Mouse (Mus musculus): ENCODE measurements at regions not wholly inside any gene's neighbourhood (a gene's known extent, or its start where the extent isn't known, plus 50 kb on each side); places are given as distances from the start of the nearest gene placed in this dataset.

- Histone ChIP-seq H3K9ac (replicated peaks; ENCODE audit: low read depth, low read length) (no peak overlapping the region), H3K4me3 (ENCODE audit: low read depth, low read length) (no peak overlapping the region), H3K4me1 (ENCODE audit: control insufficient read depth, insufficient read depth, low read length) (peaks cover 8% of the 10 kb centered on the region; the same call in 1 of the 2 replicates), H3K27me3 (ENCODE audit: control insufficient read depth, insufficient read depth, low read length) (no peaks in the 10 kb centered on the region), H3K27ac (ENCODE audit: low read depth, low read length) (no peak overlapping the region), H3K9me3 (ENCODE audit: control insufficient read depth, low read length) (no peaks in the 10 kb centered on the region), H3K36me3 (ENCODE audit: control insufficient read depth, insufficient read depth, low read length) (no peaks in the 10 kb centered on the region), H3K4me2 (ENCODE audit: low read depth, low read length) (no peak overlapping the region)
- 45% methylated on average over 3 of the region's 3 CpGs for WGBS
- ATAC-seq (ENCODE audit: low read depth) = no peak
These were observed 339.1 kb downstream of the Rnd3 start for GRCm38 (mm10) chr2:50809823-50810222.

- H3K9me3 ChIP-seq (ENCODE audit: control insufficient read depth, low read length) = no peaks in the 10 kb centered on the region
- no peak overlapping the region for H3K27ac ChIP-seq (ENCODE audit: low read depth, low read length)
- ATAC-seq (ENCODE audit: low read depth) = no peak
- H3K36me3 ChIP-seq (ENCODE audit: control insufficient read depth, insufficient read depth, low read length) = no peaks in the 10 kb centered on the region
- H3K4me1 ChIP-seq (ENCODE audit: control insufficient read depth, insufficient read depth, low read length) = peaks cover 8% of the 10 kb centered on the region; the same call in 1 of the 2 replicates
- H3K4me2 ChIP-seq (ENCODE audit: low read depth, low read length) = no peak overlapping the region
- H3K9ac ChIP-seq (replicated peaks; ENCODE audit: low read depth, low read length) = no peak overlapping the region
- WGBS = 85% methylated on average over 6 of the region's 6 CpGs
- H3K27me3 ChIP-seq (ENCODE audit: control insufficient read depth, insufficient read depth, low read length) = no peaks in the 10 kb centered on the region
- no peak overlapping the region for H3K4me3 ChIP-seq (ENCODE audit: low read depth, low read length)
These were observed 341.6 kb downstream of the Rnd3 start for GRCm38 (mm10) chr2:50807162-50807960.

- no peaks in the 10 kb centered on the region for H3K36me3 ChIP-seq (ENCODE audit: control insufficient read depth, insufficient read depth, low read length)
These were observed 343.3 kb downstream of the Rnd3 start for GRCm38 (mm10) chr2:50805645-50806044.

GRCm38 (mm10) chr2:50796087-50796486, 352.8 kb downstream of the Rnd3 start:
- no peak for ATAC-seq (ENCODE audit: low read depth)
- Histone ChIP-seq H3K9me3 (ENCODE audit: control insufficient read depth, low read length) (no peaks in the 10 kb centered on the region), H3K27me3 (ENCODE audit: control insufficient read depth, insufficient read depth, low read length) (no peaks in the 10 kb centered on the region), H3K36me3 (ENCODE audit: control insufficient read depth, insufficient read depth, low read length) (no peaks in the 10 kb centered on the region), H3K4me3 (ENCODE audit: low read depth, low read length) (no peak overlapping the region), H3K9ac (replicated peaks; ENCODE audit: low read depth, low read length) (no peak overlapping the region), H3K27ac (ENCODE audit: low read depth, low read length) (no peak overlapping the region), H3K4me1 (ENCODE audit: control insufficient read depth, insufficient read depth, low read length) (no peaks in the 10 kb centered on the region), H3K4me2 (ENCODE audit: low read depth, low read length) (no peak overlapping the region)
- WGBS = 78% methylated on average over 3 of the region's 3 CpGs

More at GRCm38 (mm10) chr2:50805645-50806044, 343.3 kb downstream of the Rnd3 start:
- H3K27me3 ChIP-seq (ENCODE audit: control insufficient read depth, insufficient read depth, low read length) = no peaks in the 10 kb centered on the region
- no peaks in the 10 kb centered on the region for H3K9me3 ChIP-seq (ENCODE audit: control insufficient read depth, low read length)
- H3K9ac ChIP-seq (replicated peaks; ENCODE audit: low read depth, low read length) = no peak overlapping the region
- no peak for ATAC-seq (ENCODE audit: low read depth)
- no peak overlapping the region for H3K4me2 ChIP-seq (ENCODE audit: low read depth, low read length)
- WGBS = 90% methylated on average over 3 of the region's 3 CpGs
- no peak overlapping the region for H3K27ac ChIP-seq (ENCODE audit: low read depth, low read length)
- peaks cover under 1% of the 10 kb centered on the region; the same call in 1 of the 2 replicates for H3K4me1 ChIP-seq (ENCODE audit: control insufficient read depth, insufficient read depth, low read length)
- no peak overlapping the region for H3K4me3 ChIP-seq (ENCODE audit: low read depth, low read length)

GRCm38 (mm10) chr2:50793616-50794015, 355.3 kb downstream of the Rnd3 start:
- ATAC-seq (ENCODE audit: low read depth) = no peak
- Histone ChIP-seq H3K4me2 (ENCODE audit: low read depth, low read length) (no peak overlapping the region), H3K4me1 (ENCODE audit: control insufficient read depth, insufficient read depth, low read length) (no peaks in the 10 kb centered on the region), H3K27me3 (ENCODE audit: control insufficient read depth, insufficient read depth, low read length) (no peaks in the 10 kb centered on the region), H3K4me3 (ENCODE audit: low read depth, low read length) (no peak overlapping the region), H3K36me3 (ENCODE audit: control insufficient read depth, insufficient read depth, low read length) (no peaks in the 10 kb centered on the region), H3K9ac (replicated peaks; ENCODE audit: low read depth, low read length) (no peak overlapping the region), H3K9me3 (ENCODE audit: control insufficient read depth, low read length) (no peaks in the 10 kb centered on the region), H3K27ac (ENCODE audit: low read depth, low read length) (no peak overlapping the region)
- 89% methylated on average over 2 of the region's 2 CpGs for WGBS

GRCm38 (mm10) chr2:50793067-50793466, 355.8 kb downstream of the Rnd3 start:
- Histone ChIP-seq H3K36me3 (ENCODE audit: control insufficient read depth, insufficient read depth, low read length) (no peaks in the 10 kb centered on the region), H3K4me1 (ENCODE audit: control insufficient read depth, insufficient read depth, low read length) (no peaks in the 10 kb centered on the region), H3K4me2 (ENCODE audit: low read depth, low read length) (no peak overlapping the region), H3K27me3 (ENCODE audit: control insufficient read depth, insufficient read depth, low read length) (no peaks in the 10 kb centered on the region), H3K9ac (replicated peaks; ENCODE audit: low read depth, low read length) (no peak overlapping the region), H3K27ac (ENCODE audit: low read depth, low read length) (no peak overlapping the region), H3K4me3 (ENCODE audit: low read depth, low read length) (no peak overlapping the region), H3K9me3 (ENCODE audit: control insufficient read depth, low read length) (no peaks in the 10 kb centered on the region)
- peak; percentile 58; the same call in 1 of the 2 replicates for ATAC-seq (ENCODE audit: low read depth)
- 29% methylated on average over 1 of the region's 1 CpGs for WGBS

- Histone ChIP-seq H3K4me3 (ENCODE audit: low read depth, low read length) (no peak overlapping the region), H3K4me1 (ENCODE audit: control insufficient read depth, insufficient read depth, low read length) (no peaks in the 10 kb centered on the region), H3K4me2 (ENCODE audit: low read depth, low read length) (no peak overlapping the region), H3K9ac (replicated peaks; ENCODE audit: low read depth, low read length) (no peak overlapping the region), H3K9me3 (ENCODE audit: control insufficient read depth, low read length) (no peaks in the 10 kb centered on the region), H3K27ac (ENCODE audit: low read depth, low read length) (no peak overlapping the region), H3K36me3 (ENCODE audit: control insufficient read depth, insufficient read depth, low read length) (no peaks in the 10 kb centered on the region), H3K27me3 (ENCODE audit: control insufficient read depth, insufficient read depth, low read length) (no peaks in the 10 kb centered on the region)
- WGBS = 87% methylated on average over 4 of the region's 4 CpGs
- ATAC-seq (ENCODE audit: low read depth) = no peak
These were observed 359.8 kb downstream of the Rnd3 start for GRCm38 (mm10) chr2:50789051-50789651.

GRCm38 (mm10) chr2:50772101-50772500, 376.8 kb downstream of the Rnd3 start:
- H3K9me3 ChIP-seq (ENCODE audit: control insufficient read depth, low read length) = no peaks in the 10 kb centered on the region
- no peak overlapping the region for H3K27ac ChIP-seq (ENCODE audit: low read depth, low read length)
- H3K36me3 ChIP-seq (ENCODE audit: control insufficient read depth, insufficient read depth, low read length) = no peaks in the 10 kb centered on the region
- no peaks in the 10 kb centered on the region for H3K27me3 ChIP-seq (ENCODE audit: control insufficient read depth, insufficient read depth, low read length)
- WGBS = 79% methylated on average over 8 of the region's 8 CpGs
- ATAC-seq (ENCODE audit: low read depth) = no peak
- H3K4me3 ChIP-seq (ENCODE audit: low read depth, low read length) = no peak overlapping the region
- H3K9ac ChIP-seq (replicated peaks; ENCODE audit: low read depth, low read length) = no peak overlapping the region
- H3K4me2 ChIP-seq (ENCODE audit: low read depth, low read length) = no peak overlapping the region
- no peaks in the 10 kb centered on the region for H3K4me1 ChIP-seq (ENCODE audit: control insufficient read depth, insufficient read depth, low read length)

GRCm38 (mm10) chr2:50759016-50759415, 389.9 kb downstream of the Rnd3 start:
- Histone ChIP-seq H3K4me2 (ENCODE audit: low read depth, low read length) (no peak overlapping the region), H3K4me3 (ENCODE audit: low read depth, low read length) (no peak overlapping the region), H3K27me3 (ENCODE audit: control insufficient read depth, insufficient read depth, low read length) (no peaks in the 10 kb centered on the region), H3K9ac (replicated peaks; ENCODE audit: low read depth, low read length) (no peak overlapping the region), H3K36me3 (ENCODE audit: control insufficient read depth, insufficient read depth, low read length) (no peaks in the 10 kb centered on the region), H3K9me3 (ENCODE audit: control insufficient read depth, low read length) (no peaks in the 10 kb centered on the region), H3K27ac (ENCODE audit: low read depth, low read length) (no peak overlapping the region), H3K4me1 (ENCODE audit: control insufficient read depth, insufficient read depth, low read length) (no peaks in the 10 kb centered on the region)
- WGBS = 89% methylated on average over 2 of the region's 2 CpGs
- ATAC-seq (ENCODE audit: low read depth) = no peak
